Comparison of ENCODE assay signal across 10 mouse cellular contexts in the genomic region with DNA sequence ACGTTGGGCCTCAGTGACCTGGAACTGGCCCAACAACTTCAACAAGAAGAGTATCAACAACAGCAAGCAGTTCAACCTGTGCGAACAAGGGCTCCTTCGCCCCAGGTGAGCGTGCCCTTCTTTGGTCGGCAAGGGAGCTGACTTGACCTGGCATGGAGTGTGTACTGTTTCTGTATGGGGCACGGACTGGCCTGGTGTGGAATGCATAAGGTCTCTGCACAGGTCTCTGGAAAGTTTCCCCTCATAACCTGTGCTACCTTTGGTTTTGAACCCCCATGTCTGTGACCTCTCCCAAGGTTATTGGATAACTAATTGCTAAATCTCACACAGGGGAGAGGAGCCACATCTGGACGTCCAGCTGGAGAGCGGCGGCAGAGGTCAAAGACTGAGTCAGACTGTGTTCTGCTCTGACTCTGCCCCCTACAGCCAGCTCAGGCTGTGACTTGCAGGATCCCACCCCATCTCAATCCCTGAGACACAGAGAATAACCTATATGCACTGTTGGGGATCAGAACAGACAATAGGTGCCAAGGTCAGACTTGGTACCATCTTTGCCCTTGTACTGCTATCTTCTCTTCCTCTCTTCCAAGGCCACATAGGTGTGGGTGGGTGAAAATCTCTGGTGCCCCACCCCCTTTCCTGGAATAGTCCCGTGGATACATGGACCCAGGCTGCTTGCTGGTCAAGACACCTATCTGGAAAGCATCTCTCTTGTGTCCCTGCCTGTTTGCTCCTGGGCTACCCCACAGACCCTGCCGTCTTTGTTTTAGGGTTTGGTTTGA. TPM values are rescaled to one million over a fixed set of nuclear protein-coding genes. Genes with fewer than 3 reads are reported as not detected.
DNase-seq lines count a peak whose midpoint lies in the region; ATAC-seq and TF ChIP-seq lines count a peak whose summit lies in the region.
"Had no signal": no experiment of that assay in that cellular context is flagged by ENCODE, and none has a peak within 500 bp of the region (broad histone marks: within the 10 kb centered on the region; RNA-seq: fewer than 3 reads in every experiment).

No protein-coding gene starts in this region.

- H3K27me3 ChIP-seq in lung, embryonic 14.5 days (ENCODE audit: insufficient read depth, low read length) = no peaks in the 10 kb centered on the region
- no peaks in the 10 kb centered on the region for H3K27me3 ChIP-seq in liver, embryonic 14.5 days (ENCODE audit: control insufficient read depth, insufficient read depth, low read length)

- H3K4me2 ChIP-seq in lung, embryonic 14.5 days = no peak overlapping the region
- no peak overlapping the region for H3K4me2 ChIP-seq in liver, embryonic 14.5 days (ENCODE audit: low read depth)

- peak; percentile 42 for ATAC-seq in lung, embryonic 14.5 days (ENCODE audit: insufficient read depth)
- peak; percentile 19; the same call in 1 of the 2 replicates for ATAC-seq in liver, embryonic 14.5 days (ENCODE audit: insufficient read depth)

- TF ChIP-seq CTCF in lung, embryonic 14.5 days (IDR thresholded peaks at IDR 0.05; ENCODE audit: low read depth) = no peak
- peak; percentile 29; the same call in 1 of the 2 replicates for TF ChIP-seq CTCF in liver, embryonic 14.5 days (IDR thresholded peaks at IDR 0.05; ENCODE audit: low read depth)

- peaks cover 39% of the 10 kb centered on the region for H3K36me3 ChIP-seq in lung, embryonic 14.5 days (ENCODE audit: insufficient read depth)
- H3K36me3 ChIP-seq in liver, embryonic 14.5 days (replicated peaks; ENCODE audit: control insufficient read depth, insufficient read depth, low read depth) = peaks cover 2% of the 10 kb centered on the region; the same call in 1 of the 2 replicates

- H3K9me3 ChIP-seq in lung, embryonic 14.5 days (ENCODE audit: low read depth, low read length) = no peaks in the 10 kb centered on the region
- H3K9me3 ChIP-seq in liver, embryonic 14.5 days (ENCODE audit: control insufficient read depth, low read length) = no peaks in the 10 kb centered on the region

- no peak overlapping the region for H3K9ac ChIP-seq in lung, embryonic 14.5 days
- no peak overlapping the region for H3K9ac ChIP-seq in liver, embryonic 14.5 days (replicated peaks)

- no peak overlapping the region for H3K27ac ChIP-seq in lung, embryonic 14.5 days (ENCODE audit: low read depth)
- no peak overlapping the region for H3K27ac ChIP-seq in liver, embryonic 14.5 days

- 68% methylated on average over 11 of the region's 11 CpGs for WGBS in lung, embryonic 14.5 days
- WGBS in liver, embryonic 14.5 days (ENCODE audit: insufficient replicate concordance) = 71% methylated on average over 11 of the region's 11 CpGs

- no peak overlapping the region for H3K4me3 ChIP-seq in lung, embryonic 14.5 days (ENCODE audit: low read depth, low read length)
- no peak overlapping the region for H3K4me3 ChIP-seq in liver, embryonic 14.5 days (ENCODE audit: insufficient read depth in 1 of 2, low read depth in 2 of 2, low read length in 2 of 2)

- no peak for TF ChIP-seq EP300 in liver, embryonic 14.5 days (IDR thresholded peaks at IDR 0.05; ENCODE audit: low read depth)

- no peaks in the 10 kb centered on the region for H3K4me1 ChIP-seq in lung, embryonic 14.5 days (ENCODE audit: insufficient read depth)
- peaks cover 0 to 14% of the 10 kb centered on the region in 2 experiments; a peak in 2 of 4 replicates for H3K4me1 ChIP-seq in liver, embryonic 14.5 days (replicated peaks; ENCODE audit: control insufficient read depth in 2 of 2, insufficient read depth in 2 of 2, low read length in 1 of 2)

- DNase-seq in adrenal gland, postnatal 10 days = peak; percentile 47
- DNase-seq in adrenal gland, adult 18-20 months (ENCODE audit: low spot score in 2 of 2) = no peak
- DNase-seq in lung, embryonic 14.5 days = no peak
- no peak for DNase-seq in lung, postnatal 14 days
- DNase-seq in kidney, adult 11 months = peak; percentile 84
- DNase-seq in liver, embryonic 14.5 days (ENCODE audit: low read depth in 3 of 3, low spot score in 3 of 3) = no peak
- no peak for DNase-seq in right cerebral cortex, postnatal 25 days
- DNase-seq in gastrocnemius, postnatal 4 days (ENCODE audit: low spot score in 2 of 2) = no peak
- DNase-seq: cerebellum, adult 8-10 months had no signal

RNA-seq across cellular contexts. Expression of a gene that starts 11.5 kb away (rescaled TPM):
- total RNA-seq in adrenal gland, postnatal 10 days (2021) = 1 to 10 TPM; 1.1 to 1.3 TPM
- total RNA-seq in adrenal gland, adult 18-20 months (2021) = 1 to 10 TPM; 1.4 to 1.7 TPM
- 1.8 and 2.0 TPM in 2 replicates for polyA plus RNA-seq in lung, embryonic 14.5 days (2014; fragmentation: Nextera tagmentation; extraction: Ambion mirVana)
- polyA plus RNA-seq in liver, embryonic 14.5 days (2012; rRNA removed) = 2.5 and 2.6 TPM in 2 replicates
- 2.8 and 3.8 TPM in 2 replicates for polyA plus RNA-seq in liver, embryonic 14.5 days (2014; fragmentation: Nextera tagmentation; extraction: Ambion mirVana)
- total RNA-seq in gastrocnemius, postnatal 4 days (2021) = 1 to 10 TPM in 1 of 2 experiments, under 1 TPM in 1; 0.57 to 1.1 TPM

RNA-seq across cellular contexts. Expression of a gene that starts 13.6 kb away (rescaled TPM):
- total RNA-seq in adrenal gland, postnatal 10 days (2021) = 10 to 100 TPM; 22.2 to 27.9 TPM
- 10 to 100 TPM; 20.1 to 21.9 TPM for total RNA-seq in adrenal gland, adult 18-20 months (2021)
- 20.0 and 23.5 TPM in 2 replicates for polyA plus RNA-seq in lung, embryonic 14.5 days (2014; fragmentation: Nextera tagmentation; extraction: Ambion mirVana)
- polyA plus RNA-seq in liver, embryonic 14.5 days (2012; rRNA removed) = 8.0 TPM in 2 replicates
- polyA plus RNA-seq in liver, embryonic 14.5 days (2014; fragmentation: Nextera tagmentation; extraction: Ambion mirVana) = 6.8 and 7.3 TPM in 2 replicates
- total RNA-seq in gastrocnemius, postnatal 4 days (2021) = 10 to 100 TPM; 68.7 to 78.2 TPM

RNA-seq across cellular contexts. Expression of a gene that starts 14.4 kb away (rescaled TPM):
- 10 to 100 TPM; 71.2 to 78.1 TPM for total RNA-seq in adrenal gland, postnatal 10 days (2021)
- total RNA-seq in adrenal gland, adult 18-20 months (2021) = 100 to 1,000 TPM in 1 of 2 experiments, 10 to 100 TPM in 1; 75.5 to 124 TPM
- 36.5 and 40.0 TPM in 2 replicates for polyA plus RNA-seq in lung, embryonic 14.5 days (2014; fragmentation: Nextera tagmentation; extraction: Ambion mirVana)
- 13.2 and 13.6 TPM in 2 replicates for polyA plus RNA-seq in liver, embryonic 14.5 days (2012; rRNA removed)
- polyA plus RNA-seq in liver, embryonic 14.5 days (2014; fragmentation: Nextera tagmentation; extraction: Ambion mirVana) = 16.1 and 16.8 TPM in 2 replicates
- total RNA-seq in gastrocnemius, postnatal 4 days (2021) = 10 to 100 TPM; 22.8 to 26.8 TPM

RNA-seq across cellular contexts. Expression of a gene that starts 19.1 kb away (rescaled TPM):
- total RNA-seq in adrenal gland, postnatal 10 days (2021) = 100 to 1,000 TPM; 138 to 147 TPM
- total RNA-seq in adrenal gland, adult 18-20 months (2021) = 100 to 1,000 TPM; 191 to 231 TPM
- polyA plus RNA-seq in lung, embryonic 14.5 days (2014; fragmentation: Nextera tagmentation; extraction: Ambion mirVana) = 170 and 185 TPM in 2 replicates
- polyA plus RNA-seq in liver, embryonic 14.5 days (2012; rRNA removed) = 55.1 and 63.8 TPM in 2 replicates
- polyA plus RNA-seq in liver, embryonic 14.5 days (2014; fragmentation: Nextera tagmentation; extraction: Ambion mirVana) = 80.2 and 88.2 TPM in 2 replicates
- total RNA-seq in gastrocnemius, postnatal 4 days (2021) = 10 to 100 TPM; 56.0 to 61.5 TPM

RNA-seq across cellular contexts. Expression of a gene that starts 44.5 kb away (rescaled TPM):
- under 1 TPM in 1 of 2 experiments, not detected in 1; 0.42 TPM for total RNA-seq in adrenal gland, postnatal 10 days (2021)
- total RNA-seq in adrenal gland, adult 18-20 months (2021) = not detected
- polyA plus RNA-seq in lung, embryonic 14.5 days (2014; fragmentation: Nextera tagmentation; extraction: Ambion mirVana) = 5.0 and 6.1 TPM in 2 replicates
- polyA plus RNA-seq in liver, embryonic 14.5 days (2012; rRNA removed) = 0.04 TPM in 2 replicates
- polyA plus RNA-seq in liver, embryonic 14.5 days (2014; fragmentation: Nextera tagmentation; extraction: Ambion mirVana) = 0.16 TPM in 1 of 2 replicates, not detected in the other
- total RNA-seq in gastrocnemius, postnatal 4 days (2021) = under 1 TPM; 0.16 to 0.29 TPM
- total RNA-seq: midbrain, postnatal 0 days had no signal
- polyA plus RNA-seq: midbrain, postnatal 0 days had no signal

Comparison
In these comparisons a context has a peak if more than half of its experiments do, and no peak if none do; other contexts are left out.
1. DNase-seq: peak in adrenal gland, postnatal 10 days (single experiment) and kidney, adult 11 months (single experiment); none in adrenal gland, adult 18-20 months (0 of 2), lung, embryonic 14.5 days (single experiment), lung, postnatal 14 days (single experiment), liver, embryonic 14.5 days (0 of 3), right cerebral cortex, postnatal 25 days (single experiment) and gastrocnemius, postnatal 4 days (0 of 2).